Mouse (Mus musculus): ENCODE data around the gene Gm14632. TPM values are rescaled to one million over a fixed set of nuclear protein-coding genes. Genes with fewer than 3 reads are reported as not detected.

The Gm14632 gene
- total RNA-seq (2023): not detected

DNA sequence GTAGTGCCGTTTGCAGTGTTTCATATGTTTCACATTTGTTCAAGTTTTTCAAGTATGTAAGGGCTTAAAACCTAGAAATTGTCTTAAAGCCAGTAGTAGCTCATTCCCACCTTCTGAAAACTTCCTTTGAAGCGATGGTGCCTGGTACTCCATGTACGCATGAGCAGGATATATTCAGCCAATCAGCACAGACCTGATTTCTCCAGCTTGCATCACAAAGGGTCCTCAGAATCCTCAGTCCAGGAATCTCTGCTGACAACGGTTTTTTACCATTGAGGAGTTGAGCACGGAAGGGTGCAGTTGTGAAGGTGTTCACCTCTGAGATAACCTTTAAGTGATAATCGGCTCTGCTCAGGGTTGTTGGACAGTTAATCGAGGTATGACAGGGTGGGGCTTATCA, at the start of gene Gm14632:
TSS of gene Gm14632 (plus strand) at position 301 of the 400 bp plus-strand sequence.

All from B cell, adult 67 days (primary cell).